Mouse (Mus musculus) forebrain, embryonic 13.5 days (tissue): ENCODE results near the gene Eif4a2. TPM values are rescaled to one million over a fixed set of nuclear protein-coding genes. Genes with fewer than 3 reads are reported as not detected.

ENCODE experiments used
- ATAC-seq: fragments of 200-750 bp; cut with Nextera tagmentation; 2 replicates; pipeline ENCODE4 v1.8.0; 2017
- H3K27ac ChIP-seq: fragments of 300-500 bp; sonication (generic); 2 replicates; pipeline ENCODE4 v1.5.1; 2015; ENCODE audit warnings: inconsistent platforms, mild to moderate bottlenecking, moderate library complexity
- H3K27me3 ChIP-seq: fragments of 300-500 bp; sonication (generic); 2 replicates; pipeline ENCODE4 v1.6.1; 2015; ENCODE audit warnings: mild to moderate bottlenecking, inconsistent platforms
- H3K36me3 ChIP-seq: fragments of 300-500 bp; sonication (generic); 2 replicates; pipeline ENCODE4 v1.6.1; 2015; ENCODE audit warnings: mild to moderate bottlenecking, inconsistent platforms; ENCODE audit not compliant: poor library complexity, severe bottlenecking
- H3K4me1 ChIP-seq: fragments of 300-500 bp; sonication (generic); 2 replicates; pipeline ENCODE4 v1.6.1; 2015; ENCODE audit warnings: inconsistent platforms
- H3K4me2 ChIP-seq: fragments of 300-500 bp; sonication (generic); 2 replicates; pipeline ENCODE4 v1.6.1; 2015; ENCODE audit warnings: inconsistent platforms, mild to moderate bottlenecking, moderate library complexity
- H3K4me3 ChIP-seq: fragments of 300-500 bp; sonication (generic); 2 replicates; pipeline ENCODE4 v1.5.1; 2015; ENCODE audit warnings: mild to moderate bottlenecking, inconsistent platforms
- H3K9ac ChIP-seq: fragments of 300-500 bp; sonication (generic); 2 replicates; pipeline ENCODE4 v1.6.1; 2015; ENCODE audit warnings: mild to moderate bottlenecking, inconsistent platforms
- H3K9me3 ChIP-seq: fragments of 300-500 bp; sonication (generic); replicated peaks from 2 replicates; pipeline ENCODE4 v1.6.1; 2016; ENCODE audit warnings: inconsistent platforms
- WGBS: fragments of 180-500 bp; shearing (Covaris S2); methylation state at CpG from one replicate; pipeline ENCODE4 v1.1.7; 2015; 5-methylcytosine and 5-hydroxymethylcytosine counted together
- microRNA-seq: library from miRNA; unstranded; fragments of <30 nt; microRNA quantifications from one replicate; pipeline ENCODE4, GENCODE M21; 2016
- polyA plus RNA-seq: library from polyadenylated mRNA; unstranded; fragments of >200 nt; fragmentation: Nextera tagmentation; extraction: Ambion mirVana; gene quantifications from 2 replicates; pipeline ENCODE4 v1.2.1, GENCODE M21; 2015

The Eif4a2 gene
- polyA plus RNA-seq, 1 experiment from 2014 or later = 229 TPM

- Histone ChIP-seq H3K27ac (no peak overlapping the region), H3K27me3 (no peaks in the 10 kb centered on the region), H3K4me1 (no peaks in the 10 kb centered on the region), H3K4me2 (no peak overlapping the region), H3K9ac (no peak overlapping the region), H3K36me3 (no peaks in the 10 kb centered on the region), H3K9me3 (no peaks in the 10 kb centered on the region), H3K4me3 (no peak overlapping the region)
- WGBS = 81% methylated on average over 5 of the region's 5 CpGs
- no peak for ATAC-seq
Measured at GRCm38 (mm10) chr16:23154261-23154660, 47.0 kb downstream of the Eif4a2 start.

- Histone ChIP-seq H3K4me3 (no peak overlapping the region), H3K4me2 (no peak overlapping the region), H3K9me3 (no peaks in the 10 kb centered on the region), H3K36me3 (no peaks in the 10 kb centered on the region), H3K27me3 (no peaks in the 10 kb centered on the region), H3K27ac (no peak overlapping the region), H3K9ac (no peak overlapping the region), H3K4me1 (no peaks in the 10 kb centered on the region)
- ATAC-seq = no peak
- 92% methylated on average over 13 of the region's 13 CpGs for WGBS
Measured at GRCm38 (mm10) chr16:23157013-23157412, 49.8 kb downstream of the Eif4a2 start.

DNA sequence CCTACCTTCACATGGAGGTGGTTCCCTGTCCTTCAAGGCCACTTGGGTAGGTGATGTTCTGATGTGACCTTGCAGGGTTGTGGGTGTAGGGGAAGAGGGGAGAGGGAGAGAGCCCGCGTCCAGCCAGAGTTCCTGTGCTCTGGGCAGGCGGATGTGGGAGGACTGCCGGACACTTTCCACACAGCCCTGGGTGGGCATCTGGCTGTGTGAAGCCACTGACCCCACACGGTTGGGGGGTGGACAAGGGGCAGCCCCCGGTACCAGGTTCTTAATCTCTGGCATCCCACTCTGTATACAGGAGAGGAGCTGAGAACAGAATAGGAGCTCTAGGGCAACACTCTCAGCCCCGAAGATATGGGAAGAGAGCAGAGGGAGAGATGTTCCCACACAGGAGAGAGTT, 51.0 kb downstream of the Eif4a2 start:
- Histone ChIP-seq H3K36me3 (no peaks in the 10 kb centered on the region), H3K4me3 (no peak overlapping the region), H3K4me1 (no peaks in the 10 kb centered on the region), H3K4me2 (no peak overlapping the region), H3K9me3 (no peaks in the 10 kb centered on the region), H3K9ac (no peak overlapping the region), H3K27me3 (no peaks in the 10 kb centered on the region), H3K27ac (no peak overlapping the region)
- no peak for ATAC-seq
- WGBS = 90% methylated on average over 7 of the region's 7 CpGs

DNA sequence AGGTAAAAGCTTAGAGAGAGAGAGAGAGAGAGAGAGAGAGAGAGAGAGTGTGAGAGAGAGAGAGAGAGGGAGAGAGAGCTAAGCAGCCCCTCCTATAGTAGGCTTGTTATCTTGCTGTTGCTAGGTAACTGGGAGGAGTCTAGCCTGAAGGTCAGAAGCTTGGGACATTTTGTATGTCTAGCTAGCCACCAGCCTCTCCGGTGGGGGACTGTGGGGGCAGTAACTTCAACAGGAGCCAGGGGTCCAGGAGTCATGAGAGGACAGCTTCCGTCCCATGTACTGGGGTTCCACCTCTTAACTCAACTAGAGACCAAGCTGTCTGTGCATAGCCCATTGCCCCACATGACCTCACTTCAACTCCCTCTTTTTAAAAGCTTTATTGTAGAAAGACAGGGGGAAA, 51.7 kb downstream of the Eif4a2 start:
- Histone ChIP-seq H3K4me2 (no peak overlapping the region), H3K9me3 (no peaks in the 10 kb centered on the region), H3K27me3 (no peaks in the 10 kb centered on the region), H3K9ac (no peak overlapping the region), H3K4me1 (no peaks in the 10 kb centered on the region), H3K4me3 (no peak overlapping the region), H3K36me3 (no peaks in the 10 kb centered on the region), H3K27ac (no peak overlapping the region)
- 65% methylated on average over 2 of the region's 2 CpGs for WGBS
- no peak for ATAC-seq

GRCm38 (mm10) chr16:23159749-23160148, 52.5 kb downstream of the Eif4a2 start:
- H3K4me1 ChIP-seq = no peaks in the 10 kb centered on the region
- H3K27ac ChIP-seq = no peak overlapping the region
- no peaks in the 10 kb centered on the region for H3K27me3 ChIP-seq
- H3K4me3 ChIP-seq = no peak overlapping the region
- H3K4me2 ChIP-seq = no peak overlapping the region
- ATAC-seq = no peak
- no peaks in the 10 kb centered on the region for H3K36me3 ChIP-seq
- WGBS = 59% methylated on average over 2 of the region's 2 CpGs
- H3K9me3 ChIP-seq = no peaks in the 10 kb centered on the region
- H3K9ac ChIP-seq = no peak overlapping the region

GRCm38 (mm10) chr16:23162116-23162515, 54.9 kb downstream of the Eif4a2 start:
- Histone ChIP-seq H3K27me3 (no peaks in the 10 kb centered on the region), H3K4me1 (no peaks in the 10 kb centered on the region), H3K4me3 (no peak overlapping the region), H3K9ac (no peak overlapping the region), H3K4me2 (no peak overlapping the region), H3K27ac (no peak overlapping the region), H3K9me3 (no peaks in the 10 kb centered on the region), H3K36me3 (no peaks in the 10 kb centered on the region)
- WGBS = 86% methylated on average over 3 of the region's 3 CpGs
- no peak for ATAC-seq

Small RNA genes lying within 50 kb of the gene (microRNA-seq; reads per million reads assigned to microRNA genes)
- gene Gm49346 = 0.80 reads per million

Other genes with a start within 250 kb of the Eif4a2 start
- gene Tbccd1, start 249.8 kb upstream of the Eif4a2 start, polyA plus RNA-seq = 26.5 and 28.6 TPM in 2 replicates
- gene Dnajb11, start 249.6 kb upstream of the Eif4a2 start, polyA plus RNA-seq = 82.1 and 83.9 TPM in 2 replicates
- gene Ahsg, start 216.2 kb upstream of the Eif4a2 start, polyA plus RNA-seq = 1.5 TPM in 1 of 2 replicates, not detected in the other
- gene Fetub, start 189.1 kb upstream of the Eif4a2 start, polyA plus RNA-seq = not detected in 2 replicates
- 0.10 and 0.15 TPM in 2 replicates for gene Hrg, start 156.4 kb upstream of the Eif4a2 start, polyA plus RNA-seq
- not detected in 2 replicates for gene Kng2, start 78.0 kb upstream of the Eif4a2 start, polyA plus RNA-seq
- gene Kng1, start 49.6 kb upstream of the Eif4a2 start, polyA plus RNA-seq = 0.69 TPM in 1 of 2 replicates, not detected in the other
- 150 and 164 TPM in 2 replicates for gene Rfc4, start 20.3 kb downstream of the Eif4a2 start, polyA plus RNA-seq
- gene Adipoq, start 39.1 kb downstream of the Eif4a2 start, polyA plus RNA-seq = not detected in 2 replicates
- gene St6gal1, start 117.3 kb downstream of the Eif4a2 start, polyA plus RNA-seq = 37.8 and 39.5 TPM in 2 replicates